ENCODE assay signal across 13 mouse cellular contexts in the genomic region with DNA sequence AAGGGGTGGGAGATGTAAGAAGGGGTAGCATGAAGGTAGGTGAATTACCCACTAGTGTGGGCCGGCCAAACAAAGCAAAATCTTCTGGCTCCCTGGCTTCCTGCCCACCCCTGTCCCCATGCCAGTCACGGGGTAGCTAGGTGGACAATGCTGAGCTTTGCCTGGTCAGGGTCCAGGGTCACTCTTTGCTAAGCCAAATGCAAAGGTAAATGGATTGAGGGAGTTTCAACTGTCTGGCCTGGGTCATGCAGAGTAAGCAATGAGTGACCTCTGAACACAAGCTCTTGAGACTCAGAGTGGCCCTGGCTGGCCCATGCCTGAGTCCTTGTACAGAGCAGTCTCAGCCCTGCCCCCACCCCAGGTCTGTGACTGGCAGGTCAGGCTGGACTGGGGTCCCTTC. TPM values are rescaled to one million over a fixed set of nuclear protein-coding genes. Genes with fewer than 3 reads are reported as not detected.
A peak's percentile ranks its signal among the peaks of the same experiment; 100 is the strongest.
DNase-seq lines count a peak whose midpoint lies in the region; ATAC-seq lines count a peak whose summit lies in the region.
"Had no signal": no experiment of that assay in that cellular context is flagged by ENCODE, and none has a peak within 500 bp of the region (broad histone marks: within the 10 kb centered on the region; RNA-seq: fewer than 3 reads in every experiment).

No protein-coding gene starts in this region.

- ATAC-seq in cerebellum, adult (ENCODE audit: insufficient number of reproducible peaks, low FRiP score, low TSS enrichment), result no peak
- ATAC-seq: intestine, postnatal 0 days had no signal

- DNase-seq in cerebellum, adult 8-10 months, result peak; percentile 40
- peak; percentile 68 for DNase-seq in cerebellum, adult 9-11 months
- DNase-seq in kidney, adult 9 months, result peak; percentile 96
- DNase-seq in liver, result peak; percentile 53
- no peak for DNase-seq in urinary bladder, postnatal 25 days (ENCODE audit: low spot score)
- DNase-seq in thymus, adult 18-20 months, result no peak
- DNase-seq in layer of hippocampus, postnatal 36 days, result no peak
- DNase-seq: adrenal gland, adult 8-10 months; gastrocnemius, postnatal 25 days; lung, adult 18-20 months; retina, postnatal 1 day had no signal

RNA-seq across cellular contexts. Expression of a gene that starts 22.4 kb away (rescaled TPM):
- 1 to 10 TPM; 3.9 to 5.4 TPM for total RNA-seq in layer of hippocampus, postnatal 36 days (2021)

Comparison
In these comparisons a context has a peak if more than half of its experiments do, and no peak if none do; other contexts are left out.
1. DNase-seq: peak in cerebellum, adult 8-10 months (single experiment), cerebellum, adult 9-11 months (single experiment), kidney, adult 9 months (single experiment) and liver (single experiment); none in urinary bladder, postnatal 25 days (single experiment), thymus, adult 18-20 months (0 of 2) and layer of hippocampus, postnatal 36 days (0 of 2).